Mouse (Mus musculus): ENCODE results near the gene Greb1. TPM values are rescaled to one million over a fixed set of nuclear protein-coding genes. Genes with fewer than 3 reads are reported as not detected.

The Greb1 gene
- polyA plus RNA-seq, 1 experiment from 2014 or later, result 6.4 TPM

- H3K4me1 ChIP-seq (replicated peaks), result no peaks in the 10 kb centered on the region
- no peak overlapping the region for H3K4me2 ChIP-seq
- 98% methylated on average over 3 of the region's 3 CpGs for WGBS
- H3K9me3 ChIP-seq, result 0 out of 2 replicates have a peak, but pooled peaks cover 4% of the 10 kb centered on the region
- H3K4me3 ChIP-seq (replicated peaks), result no peak overlapping the region
- H3K27ac ChIP-seq, result no peak overlapping the region
- H3K36me3 ChIP-seq, result no peaks in the 10 kb centered on the region
- no peak for ATAC-seq (ENCODE audit: insufficient number of reproducible peaks, insufficient read depth, low FRiP score, low TSS enrichment, low read depth)
- H3K9ac ChIP-seq (replicated peaks), result no peak overlapping the region
- no peaks in the 10 kb centered on the region for H3K27me3 ChIP-seq
Measured at GRCm38 (mm10) chr12:16761461-16761860, 39.2 kb downstream of the Greb1 start.

- no peak overlapping the region for H3K27ac ChIP-seq
- no peaks in the 10 kb centered on the region for H3K9me3 ChIP-seq
- 71% methylated on average over 4 of the region's 4 CpGs for WGBS
- ATAC-seq (ENCODE audit: insufficient number of reproducible peaks, insufficient read depth, low FRiP score, low TSS enrichment, low read depth), result no peak
- no peak overlapping the region for H3K4me3 ChIP-seq (replicated peaks)
- no peak overlapping the region for H3K9ac ChIP-seq (replicated peaks)
- H3K4me1 ChIP-seq (replicated peaks), result no peaks in the 10 kb centered on the region
- no peak overlapping the region for H3K4me2 ChIP-seq
- no peaks in the 10 kb centered on the region for H3K27me3 ChIP-seq
- H3K36me3 ChIP-seq, result no peaks in the 10 kb centered on the region
Measured at GRCm38 (mm10) chr12:16760246-16760645, 40.4 kb downstream of the Greb1 start.

DNA sequence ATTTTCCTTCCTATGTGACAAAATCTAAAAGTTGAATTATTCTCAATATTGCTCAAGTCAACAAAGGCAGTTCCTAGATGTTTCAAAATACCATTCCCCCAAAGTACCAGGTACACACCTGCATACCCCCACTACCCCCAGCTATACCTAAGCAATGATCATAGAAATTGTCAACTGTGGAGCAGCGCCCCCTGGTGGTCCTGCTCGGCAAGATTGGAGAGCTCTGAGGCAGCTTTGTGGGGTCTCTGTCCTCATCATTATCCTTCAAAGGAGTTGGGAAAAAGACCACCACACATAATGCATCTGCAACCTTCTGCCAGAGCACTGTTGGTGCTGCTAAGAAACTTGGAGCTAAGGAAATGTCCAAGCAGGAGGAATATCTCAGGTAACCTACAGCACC lies 46.4 kb downstream of the Greb1 start:
- H3K4me2 ChIP-seq, result no peak overlapping the region
- WGBS, result 2% methylated on average over 2 of the region's 2 CpGs
- H3K36me3 ChIP-seq, result no peaks in the 10 kb centered on the region
- no peak overlapping the region for H3K9ac ChIP-seq (replicated peaks)
- no peak overlapping the region for H3K27ac ChIP-seq
- peaks cover 15% of the 10 kb centered on the region for H3K4me1 ChIP-seq (replicated peaks)
- H3K27me3 ChIP-seq, result no peaks in the 10 kb centered on the region
- no peaks in the 10 kb centered on the region for H3K9me3 ChIP-seq
- H3K4me3 ChIP-seq (replicated peaks), result no peak overlapping the region
- ATAC-seq (ENCODE audit: insufficient number of reproducible peaks, insufficient read depth, low FRiP score, low TSS enrichment, low read depth), result no peak

DNA sequence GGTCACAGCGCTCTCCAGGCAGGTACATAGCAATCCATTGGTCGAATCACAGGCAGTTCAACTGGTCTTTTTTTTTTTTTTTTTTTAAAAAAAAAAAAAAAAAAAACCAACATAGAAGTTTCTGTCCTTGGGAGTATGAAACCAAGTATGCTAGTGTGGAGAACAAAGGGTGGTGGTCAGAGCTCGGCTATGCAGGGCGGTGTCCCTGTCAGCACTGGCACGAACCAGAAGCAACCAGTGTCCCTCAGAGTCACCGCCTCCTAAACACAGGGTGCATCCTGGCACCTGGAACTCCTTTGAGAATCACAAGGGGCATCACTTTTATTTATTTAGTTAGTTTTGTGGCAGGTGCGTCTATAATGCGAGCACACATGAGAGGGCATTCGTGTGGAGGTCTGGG lies 47.1 kb downstream of the Greb1 start:
- Histone ChIP-seq H3K4me3 (replicated peaks) (no peak overlapping the region), H3K4me1 (replicated peaks) (peaks cover 15% of the 10 kb centered on the region), H3K27ac (no peak overlapping the region), H3K36me3 (no peaks in the 10 kb centered on the region), H3K4me2 (no peak overlapping the region), H3K9ac (replicated peaks) (no peak overlapping the region), H3K27me3 (no peaks in the 10 kb centered on the region), H3K9me3 (no peaks in the 10 kb centered on the region)
- ATAC-seq (ENCODE audit: insufficient number of reproducible peaks, insufficient read depth, low FRiP score, low TSS enrichment, low read depth), result no peak
- 70% methylated on average over 9 of the region's 9 CpGs for WGBS

DNA sequence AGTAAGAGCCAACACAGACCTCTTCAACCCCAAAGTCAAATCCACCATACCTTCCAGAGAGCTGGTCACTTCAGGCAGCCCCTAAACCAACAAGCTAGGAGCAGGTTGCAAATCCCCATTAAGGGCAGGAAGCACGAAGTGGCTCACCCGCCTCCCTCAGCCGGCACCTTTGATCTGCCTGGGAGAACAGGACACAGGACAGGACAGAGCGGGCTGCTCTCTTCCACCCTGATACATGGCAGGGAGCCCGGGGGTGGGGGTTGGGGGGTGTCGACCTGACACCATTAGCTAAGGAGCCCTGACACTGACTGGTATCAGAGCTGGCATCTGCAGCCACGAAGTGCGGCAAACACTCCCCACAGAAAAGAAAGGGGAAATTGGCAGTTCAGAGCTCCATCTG lies 47.6 kb downstream of the Greb1 start:
- H3K4me2 ChIP-seq, result no peak overlapping the region
- H3K9me3 ChIP-seq, result no peaks in the 10 kb centered on the region
- 8% methylated on average over 8 of the region's 8 CpGs for WGBS
- H3K9ac ChIP-seq (replicated peaks), result no peak overlapping the region
- no peak overlapping the region for H3K27ac ChIP-seq
- peaks cover 15% of the 10 kb centered on the region for H3K4me1 ChIP-seq (replicated peaks)
- no peaks in the 10 kb centered on the region for H3K27me3 ChIP-seq
- H3K4me3 ChIP-seq (replicated peaks), result no peak overlapping the region
- peak; percentile 63; the same call in 1 of the 2 replicates for ATAC-seq (ENCODE audit: insufficient number of reproducible peaks, insufficient read depth, low FRiP score, low TSS enrichment, low read depth)
- no peaks in the 10 kb centered on the region for H3K36me3 ChIP-seq

GRCm38 (mm10) chr12:16752236-16752840 lies 48.3 kb downstream of the Greb1 start:
- Histone ChIP-seq H3K27ac (no peak overlapping the region), H3K9ac (replicated peaks) (no peak overlapping the region), H3K27me3 (no peaks in the 10 kb centered on the region), H3K4me1 (replicated peaks) (peaks cover 15% of the 10 kb centered on the region), H3K4me2 (peak overlapping the region; percentile 33), H3K4me3 (replicated peaks) (no peak overlapping the region), H3K9me3 (no peaks in the 10 kb centered on the region), H3K36me3 (no peaks in the 10 kb centered on the region)
- WGBS, result 30% methylated on average over 12 of the region's 12 CpGs
- peak; percentile 37; the same call in 1 of the 2 replicates for ATAC-seq (ENCODE audit: insufficient number of reproducible peaks, insufficient read depth, low FRiP score, low TSS enrichment, low read depth)

GRCm38 (mm10) chr12:16751609-16752008 lies 49.1 kb downstream of the Greb1 start:
- H3K36me3 ChIP-seq, result no peaks in the 10 kb centered on the region
- H3K4me1 ChIP-seq (replicated peaks), result peaks cover 15% of the 10 kb centered on the region
- no peaks in the 10 kb centered on the region for H3K9me3 ChIP-seq
- no peak overlapping the region for H3K9ac ChIP-seq (replicated peaks)
- no peak overlapping the region for H3K4me3 ChIP-seq (replicated peaks)
- no peak overlapping the region for H3K4me2 ChIP-seq
- no peak overlapping the region for H3K27ac ChIP-seq
- 88% methylated on average over 6 of the region's 6 CpGs for WGBS
- no peak for ATAC-seq (ENCODE audit: insufficient number of reproducible peaks, insufficient read depth, low FRiP score, low TSS enrichment, low read depth)
- no peaks in the 10 kb centered on the region for H3K27me3 ChIP-seq

GRCm38 (mm10) chr12:16740059-16740458 lies 60.6 kb downstream of the Greb1 start:
- H3K9ac ChIP-seq (replicated peaks), result no peak overlapping the region; the same call in 1 of the 2 replicates
- WGBS, result 18% methylated on average over 5 of the region's 5 CpGs
- H3K9me3 ChIP-seq, result no peaks in the 10 kb centered on the region
- peaks cover 34% of the 10 kb centered on the region for H3K4me1 ChIP-seq (replicated peaks)
- ATAC-seq (ENCODE audit: insufficient number of reproducible peaks, insufficient read depth, low FRiP score, low TSS enrichment, low read depth), result no peak
- H3K4me3 ChIP-seq (replicated peaks), result peak overlapping the region; percentile 13; the same call in 1 of the 2 replicates
- no peaks in the 10 kb centered on the region for H3K27me3 ChIP-seq
- no peaks in the 10 kb centered on the region for H3K36me3 ChIP-seq
- no peak overlapping the region for H3K27ac ChIP-seq
- peak overlapping the region; percentile 48 for H3K4me2 ChIP-seq

DNA sequence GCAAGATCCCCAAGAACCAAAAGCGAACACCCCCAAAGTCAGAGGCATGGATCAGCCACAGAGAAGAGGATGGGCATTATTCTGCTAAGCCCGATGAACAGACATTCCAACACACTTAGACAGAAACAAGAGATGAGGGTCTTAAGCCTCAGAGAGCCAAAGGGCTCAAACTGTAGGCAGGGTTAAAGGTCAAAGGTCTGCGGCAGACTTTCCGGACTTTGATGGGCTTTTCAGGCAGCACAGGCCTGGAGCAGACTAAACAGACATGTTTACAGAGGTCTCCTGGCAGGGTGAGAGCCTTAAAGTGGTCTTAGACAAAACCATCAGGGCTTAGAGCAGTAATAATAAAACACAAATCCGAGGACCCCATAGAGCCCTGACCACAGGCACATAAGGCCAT lies 63.4 kb downstream of the Greb1 start:
- no peak overlapping the region for H3K4me3 ChIP-seq (replicated peaks)
- H3K9ac ChIP-seq (replicated peaks), result no peak overlapping the region
- no peaks in the 10 kb centered on the region for H3K27me3 ChIP-seq
- 24% methylated on average over 5 of the region's 5 CpGs for WGBS
- no peak overlapping the region for H3K27ac ChIP-seq
- H3K36me3 ChIP-seq, result no peaks in the 10 kb centered on the region
- H3K9me3 ChIP-seq, result no peaks in the 10 kb centered on the region
- peaks cover 39% of the 10 kb centered on the region for H3K4me1 ChIP-seq (replicated peaks)
- no peak overlapping the region for H3K4me2 ChIP-seq
- ATAC-seq (ENCODE audit: insufficient number of reproducible peaks, insufficient read depth, low FRiP score, low TSS enrichment, low read depth), result no peak

GRCm38 (mm10) chr12:16734698-16735097 lies 66.0 kb downstream of the Greb1 start:
- no peak overlapping the region for H3K9ac ChIP-seq (replicated peaks)
- WGBS, result 83% methylated on average over 3 of the region's 3 CpGs
- no peaks in the 10 kb centered on the region for H3K27me3 ChIP-seq
- H3K9me3 ChIP-seq, result no peaks in the 10 kb centered on the region
- H3K4me3 ChIP-seq (replicated peaks), result no peak overlapping the region
- H3K36me3 ChIP-seq, result no peaks in the 10 kb centered on the region
- H3K4me2 ChIP-seq, result no peak overlapping the region
- peaks cover 50% of the 10 kb centered on the region for H3K4me1 ChIP-seq (replicated peaks)
- ATAC-seq (ENCODE audit: insufficient number of reproducible peaks, insufficient read depth, low FRiP score, low TSS enrichment, low read depth), result no peak
- no peak overlapping the region for H3K27ac ChIP-seq

- 47% methylated on average over 8 of the region's 8 CpGs for WGBS
- no peak for ATAC-seq (ENCODE audit: insufficient number of reproducible peaks, insufficient read depth, low FRiP score, low TSS enrichment, low read depth)
- H3K27ac ChIP-seq, result no peak overlapping the region
- H3K9me3 ChIP-seq, result no peaks in the 10 kb centered on the region
- no peaks in the 10 kb centered on the region for H3K27me3 ChIP-seq
- H3K9ac ChIP-seq (replicated peaks), result no peak overlapping the region
- H3K4me2 ChIP-seq, result no peak overlapping the region
- H3K4me1 ChIP-seq (replicated peaks), result peaks cover 50% of the 10 kb centered on the region
- no peak overlapping the region for H3K4me3 ChIP-seq (replicated peaks)
- no peaks in the 10 kb centered on the region for H3K36me3 ChIP-seq
Measured at GRCm38 (mm10) chr12:16734009-16734408, 66.7 kb downstream of the Greb1 start.

DNA sequence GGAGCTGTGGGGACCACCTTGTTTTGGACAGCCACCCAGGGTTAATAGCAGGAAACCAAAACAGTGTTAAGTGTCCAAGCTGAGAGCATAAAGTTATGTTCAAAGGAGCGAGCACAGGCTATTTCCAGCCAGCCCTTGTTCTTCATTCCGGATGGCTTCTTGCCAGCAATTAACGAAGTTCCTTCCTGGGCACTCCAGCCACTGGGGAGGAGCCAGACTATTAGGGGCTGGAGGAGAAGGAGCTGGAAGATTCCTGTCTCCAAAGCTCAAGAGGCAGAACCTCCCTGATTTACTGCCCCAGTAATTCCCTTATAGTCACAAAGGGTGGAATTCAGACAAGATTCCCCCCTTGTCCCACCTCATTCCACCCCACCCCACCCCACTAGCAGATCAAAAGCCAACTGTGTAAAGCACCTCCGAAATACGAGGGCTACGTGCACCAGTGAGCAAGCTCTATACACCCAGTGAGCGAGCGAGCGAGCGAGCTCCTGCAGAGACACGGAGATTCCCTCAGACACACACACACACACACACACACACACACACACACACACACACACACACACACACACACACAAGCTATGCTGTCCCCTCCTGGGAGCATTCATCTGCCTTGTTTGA lies 69.5 kb downstream of the Greb1 start:
- no peaks in the 10 kb centered on the region for H3K36me3 ChIP-seq
- 23% methylated on average over 11 of the region's 11 CpGs for WGBS
- peaks cover 25% of the 10 kb centered on the region for H3K4me1 ChIP-seq (replicated peaks)
- no peaks in the 10 kb centered on the region for H3K27me3 ChIP-seq
- H3K27ac ChIP-seq, result peak overlapping the region; percentile 29; the same call in 1 of the 2 replicates
- no peak overlapping the region for H3K9ac ChIP-seq (replicated peaks)
- no peaks in the 10 kb centered on the region for H3K9me3 ChIP-seq
- ATAC-seq (ENCODE audit: insufficient number of reproducible peaks, insufficient read depth, low FRiP score, low TSS enrichment, low read depth), result peak; percentile 54; the same call in 1 of the 2 replicates
- H3K4me3 ChIP-seq (replicated peaks), result no peak overlapping the region
- H3K4me2 ChIP-seq, result peak overlapping the region; percentile 27

Measured in limb, embryonic 12.5 days (tissue).